Mouse (Mus musculus) left cerebral cortex, postnatal 10 days (tissue): ENCODE measurements around the gene Zfyve9. TPM values are rescaled to one million over a fixed set of nuclear protein-coding genes. Genes with fewer than 3 reads are reported as not detected.
A peak's percentile ranks its signal among the peaks of the same experiment; 100 is the strongest.

ENCODE experiments used
- DNase-seq, 2 experiments: peaks; one replicate each; pipeline ENCODE4 v3.0.0; 2021 to 2022; ENCODE audit warnings: low spot score in 2 of 2, mixed read lengths in 1 of 2; ENCODE audit errors: extremely low spot score in 1 of 2
- intact Hi-C: fragments of 180-260 bp; cut with DNase I; formaldehyde crosslinking; loops from one replicate; pipeline ENCODE4 v1.15.1; 2025
- total RNA-seq, 2 experiments: library from RNA; stranded (reverse); gene quantifications; 2 replicates each; pipeline ENCODE4 v1.2.3; 2021

Gene Zfyve9
- total RNA-seq, 2 experiments from 2014 or later: 50.4 to 50.8 TPM

GRCm38 (mm10) chr4:108621504-108621903, 159.1 kb downstream of the Zfyve9 start:
- intact Hi-C loops: no loop called here
- DNase-seq: no peak

DNA sequence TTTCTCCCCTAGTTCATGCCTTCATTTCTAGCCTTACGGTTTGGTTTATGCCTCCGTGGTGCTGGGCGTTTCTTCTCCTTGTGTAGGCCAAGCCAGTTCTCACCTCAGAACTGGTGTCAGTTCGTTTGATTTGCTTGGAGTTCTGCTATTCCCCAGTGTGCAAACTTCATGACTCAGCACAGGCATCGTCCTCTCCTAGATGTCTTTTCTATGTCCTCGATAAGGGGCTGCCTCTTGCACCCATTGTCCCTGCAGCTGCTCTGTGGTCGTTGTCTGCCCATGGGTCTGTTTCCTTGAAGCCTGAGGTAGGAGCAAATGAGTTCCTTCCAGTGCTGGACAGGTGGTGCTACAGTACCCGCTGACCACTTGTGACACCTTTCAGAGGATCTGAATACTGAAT, 160.1 kb downstream of the Zfyve9 start:
- intact Hi-C loops: no loop called here
- DNase-seq: no peak

GRCm38 (mm10) chr4:108619587-108620341, 160.8 kb downstream of the Zfyve9 start, which contains the start of gene Cc2d1b:
Gene Cc2d1b (plus strand): TSS chr4:108619940.
- intact Hi-C loops: no loop called here

GRCm38 (mm10) chr4:108619165-108619564, 161.4 kb downstream of the Zfyve9 start:
- peak in 1 of 2 experiments; percentile 30 for DNase-seq
- intact Hi-C loops: no loop called here

More at GRCm38 (mm10) chr4:108619587-108620341, 160.8 kb downstream of the Zfyve9 start, which contains the start of gene Cc2d1b:
- DNase-seq: peak; percentile 87 to 94

GRCm38 (mm10) chr4:108618586-108618985, 162.0 kb downstream of the Zfyve9 start:
- intact Hi-C loops: no loop called here
- no peak for DNase-seq

DNA sequence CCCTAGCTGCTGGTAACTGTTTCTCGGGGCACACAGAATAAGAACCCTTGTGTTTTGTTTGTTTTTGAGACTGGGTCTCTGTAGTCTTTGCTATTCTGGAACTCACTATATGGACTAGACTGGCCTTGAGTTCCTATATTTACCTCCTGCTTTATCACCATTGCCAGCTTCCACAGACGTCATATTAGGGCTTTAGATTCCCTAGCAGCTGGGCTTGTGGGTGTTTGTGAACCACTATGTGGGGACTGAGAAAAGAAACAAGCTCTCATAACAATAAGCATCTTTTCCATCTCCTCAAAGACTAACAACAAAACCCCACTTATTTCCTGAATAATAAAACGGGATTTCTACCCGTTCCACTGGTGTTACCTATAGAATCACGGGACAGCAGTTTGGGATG, 169.7 kb downstream of the Zfyve9 start:
- intact Hi-C loops: no loop called here
- DNase-seq: no peak

GRCm38 (mm10) chr4:108608651-108609050, 171.9 kb downstream of the Zfyve9 start:
- no peak for DNase-seq
- intact Hi-C loops: no loop called here

DNA sequence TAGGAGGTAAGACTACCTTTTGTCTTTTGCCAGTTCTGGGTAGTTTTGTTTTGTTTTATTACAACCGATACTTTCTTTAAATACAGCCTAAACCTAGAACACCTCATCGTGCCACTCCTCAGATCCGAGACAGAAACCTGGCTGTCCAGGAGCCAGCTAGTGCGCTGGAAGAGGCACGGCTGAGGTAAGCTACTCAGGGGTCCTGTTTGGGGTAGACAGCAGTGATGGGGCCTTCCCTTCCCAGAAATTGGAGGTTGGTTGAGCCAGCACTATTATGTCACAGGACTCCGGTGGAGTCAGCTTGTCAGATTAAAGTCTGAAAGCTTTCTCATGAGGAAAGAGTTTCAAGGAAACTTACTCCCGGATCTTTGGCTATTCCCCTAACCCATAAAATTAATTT, 178.7 kb downstream of the Zfyve9 start:
- intact Hi-C loops: no loop called here
- no peak for DNase-seq

- no peak for DNase-seq
- intact Hi-C loops: no loop called here
Measured at GRCm38 (mm10) chr4:108598306-108598705, 182.3 kb downstream of the Zfyve9 start.

- intact Hi-C loops: no loop called here
- no peak for DNase-seq
Measured at GRCm38 (mm10) chr4:108595785-108596184, 184.8 kb downstream of the Zfyve9 start.

DNA sequence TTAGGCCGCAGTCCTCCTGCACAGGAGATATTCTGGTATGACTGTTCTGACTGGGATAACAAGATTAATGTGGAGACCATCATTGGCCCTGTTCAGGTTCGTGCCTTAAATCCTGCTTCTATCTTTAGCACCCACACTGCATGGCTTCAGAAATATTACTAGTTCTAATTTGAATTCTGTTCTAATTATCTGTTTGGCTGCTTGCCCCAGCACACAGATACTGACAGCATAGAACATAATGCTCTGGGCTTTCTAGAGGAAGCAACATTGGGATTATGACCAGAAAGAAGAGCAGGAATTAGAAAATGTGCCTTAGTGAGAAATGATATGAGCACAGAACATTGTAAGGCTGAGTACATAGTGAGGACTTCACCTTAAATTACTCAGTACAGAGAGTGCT, 187.2 kb downstream of the Zfyve9 start:
- DNase-seq: peak in 1 of 2 experiments; percentile 29
- intact Hi-C loops: no loop called here

Other genes with a start within 250 kb of the Zfyve9 start
- gene Prpf38a, start 201.5 kb downstream of the Zfyve9 start, total RNA-seq: 10 to 100 TPM; 42.7 to 43.5 TPM
- under 1 TPM; 0.32 to 0.99 TPM for gene Orc1, start 201.4 kb downstream of the Zfyve9 start, total RNA-seq
- gene Cc2d1b, start 160.9 kb downstream of the Zfyve9 start, total RNA-seq: 10 to 100 TPM; 31.7 to 35.9 TPM
- 1 to 10 TPM in 1 of 2 experiments, under 1 TPM in 1; 0.66 to 1.1 TPM for gene 3110021N24Rik, start 61.1 kb downstream of the Zfyve9 start, total RNA-seq
- gene Btf3l4, start 52.8 kb upstream of the Zfyve9 start, total RNA-seq: 100 to 1,000 TPM; 101 to 105 TPM
- gene Txndc12, start 53.8 kb upstream of the Zfyve9 start, total RNA-seq: 10 to 100 TPM; 43.8 to 47.8 TPM
- gene Kti12, start 67.0 kb upstream of the Zfyve9 start, total RNA-seq: 10 to 100 TPM; 17.3 to 17.5 TPM
- under 1 TPM; 0.28 to 0.56 TPM for gene A730015C16Rik, start 67.8 kb upstream of the Zfyve9 start, total RNA-seq
- gene Rab3b, start 98.3 kb upstream of the Zfyve9 start, total RNA-seq: 100 to 1,000 TPM; 152 to 156 TPM
- 100 to 1,000 TPM; 155 to 157 TPM for gene Nrd1, start 219.9 kb upstream of the Zfyve9 start, total RNA-seq